Mouse (Mus musculus): ENCODE data around the gene Arid5b. TPM values are rescaled to one million over a fixed set of nuclear protein-coding genes. Genes with fewer than 3 reads are reported as not detected.

The Arid5b gene
- 10 to 100 TPM; 32.3 to 35.0 TPM for total RNA-seq (2021)
- long read RNA-seq, experiment 1, partial matches to known transcripts: 0 of 8 reads
- long read RNA-seq, experiment 1, other reads (novel, unspliced or antisense): 8 of 8 reads
- long read RNA-seq, experiment 2, partial matches to known transcripts: 0 of 3 reads
- long read RNA-seq, experiment 2, other reads (novel, unspliced or antisense): 3 of 3 reads

DNA sequence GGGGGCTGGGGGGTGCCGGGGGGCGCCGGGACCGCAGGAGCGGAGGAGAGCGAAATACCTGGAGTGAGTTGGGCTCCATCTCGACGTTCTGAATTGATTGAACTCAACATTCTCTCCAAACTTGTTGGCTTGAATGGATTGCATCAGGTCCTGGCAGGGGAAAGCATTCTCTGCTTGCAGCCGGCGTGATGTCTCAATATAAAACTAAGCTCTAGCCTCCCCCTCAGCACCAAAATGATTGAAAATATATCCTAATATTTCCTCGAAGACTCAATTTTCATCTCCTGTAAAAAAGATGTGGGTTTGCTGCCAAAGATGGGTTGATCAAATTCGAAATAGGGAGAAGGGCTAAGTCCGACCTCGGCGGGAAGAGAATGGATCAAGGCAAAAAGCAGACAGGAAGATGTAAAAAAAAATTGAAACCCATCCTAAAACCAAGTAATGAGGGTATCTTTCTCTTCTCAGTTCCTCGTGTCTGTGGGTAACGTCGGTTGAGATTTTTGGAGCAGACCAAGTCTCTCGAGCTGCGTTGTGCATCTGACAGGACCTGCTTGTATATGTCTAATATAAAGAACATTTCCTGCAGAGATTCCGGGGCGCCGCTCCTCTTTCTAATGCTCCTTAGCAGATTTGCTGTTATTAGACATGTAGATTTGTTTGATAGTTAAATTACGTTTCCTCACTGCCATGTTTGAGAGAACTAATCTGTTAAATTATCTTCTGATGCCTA, at the start of gene Arid5b:
Gene Arid5b (minus strand): TSS at position 109 of the 730 bp plus-strand sequence.
- peak; percentile 70 to 74 for DNase-seq (ENCODE audit: low spot score in 2 of 2)

DNA sequence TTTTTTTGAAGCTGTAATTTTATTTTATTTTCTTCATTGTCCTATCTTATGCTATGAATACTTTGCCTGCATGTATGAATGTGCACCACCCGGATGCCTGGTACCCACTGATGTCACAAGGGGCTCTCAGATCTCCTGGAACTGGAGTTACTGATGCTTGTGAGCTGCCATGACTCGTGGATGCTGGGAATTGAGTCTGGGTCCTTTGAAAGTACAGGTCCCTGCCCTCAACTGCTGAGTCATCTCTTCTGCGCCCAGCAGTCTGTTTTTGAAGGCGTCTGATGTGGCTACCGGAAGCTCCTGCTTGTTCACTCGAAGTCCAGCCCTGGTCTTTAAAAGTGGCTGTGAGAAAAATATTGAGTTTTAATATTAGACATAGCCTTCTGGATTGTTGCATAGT, 46.8 kb upstream of the Arid5b start:
- no peak for DNase-seq (ENCODE audit: low spot score in 2 of 2)

DNA sequence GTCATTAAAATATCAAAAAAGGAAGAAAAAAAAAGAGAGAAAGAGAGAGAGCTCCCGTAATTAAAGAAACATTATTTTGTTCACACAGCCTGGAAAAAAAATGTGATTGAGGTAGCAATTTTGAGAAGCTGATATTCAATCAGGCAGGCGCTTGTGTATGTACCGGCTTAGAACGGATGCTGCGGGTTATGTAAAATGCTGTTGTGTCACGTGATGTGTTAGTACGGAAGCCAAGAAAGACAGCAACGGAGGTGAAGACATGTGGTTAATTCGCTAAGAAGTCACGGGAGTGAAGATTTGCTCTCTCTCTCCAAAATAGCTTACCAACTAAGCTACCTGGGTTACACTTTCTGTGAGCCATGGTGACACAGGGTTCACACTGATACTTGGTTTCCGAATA, 45.5 kb upstream of the Arid5b start:
- DNase-seq (ENCODE audit: low spot score in 2 of 2): peak; percentile 5 to 8

DNA sequence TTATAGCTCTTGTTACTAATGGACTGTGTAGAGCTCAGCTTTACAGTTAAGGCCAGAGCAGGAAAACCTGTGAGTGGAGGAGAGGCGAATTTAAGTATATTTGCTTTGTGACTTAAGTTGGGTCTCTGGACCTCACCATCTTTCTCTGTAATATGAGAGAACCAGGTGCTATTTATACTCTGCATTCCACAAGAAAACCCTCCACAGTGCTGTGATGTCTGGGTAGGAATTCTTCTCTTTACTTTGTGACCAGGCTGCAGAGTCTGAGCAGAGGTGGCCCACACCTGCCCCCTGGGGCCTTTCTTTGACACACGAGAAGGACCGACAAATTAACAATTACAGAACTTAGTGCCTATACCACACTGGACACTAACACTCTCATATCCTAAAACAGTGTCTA, 44.6 kb upstream of the Arid5b start:
- no peak for DNase-seq (ENCODE audit: low spot score in 2 of 2)

DNA sequence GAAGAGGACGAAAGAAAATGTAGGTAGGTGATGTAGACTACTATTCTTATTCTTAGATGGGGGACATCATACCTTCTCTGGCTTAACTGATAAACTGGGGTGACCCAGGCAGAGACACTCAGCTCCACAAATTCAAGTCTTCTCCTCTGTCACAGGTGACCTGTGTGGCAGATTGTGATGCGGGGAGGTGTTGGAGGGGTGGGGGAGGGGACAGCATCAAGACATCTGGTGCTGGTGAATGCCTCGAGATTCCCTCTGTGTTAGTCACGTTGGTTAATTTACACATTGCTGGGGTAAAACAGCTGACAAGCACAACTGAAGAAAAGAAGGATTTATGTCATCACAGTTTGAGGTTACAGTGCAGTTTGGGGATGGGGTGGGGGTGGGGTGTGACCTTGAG, 42.4 kb upstream of the Arid5b start:
- DNase-seq (ENCODE audit: low spot score in 2 of 2): no peak

DNA sequence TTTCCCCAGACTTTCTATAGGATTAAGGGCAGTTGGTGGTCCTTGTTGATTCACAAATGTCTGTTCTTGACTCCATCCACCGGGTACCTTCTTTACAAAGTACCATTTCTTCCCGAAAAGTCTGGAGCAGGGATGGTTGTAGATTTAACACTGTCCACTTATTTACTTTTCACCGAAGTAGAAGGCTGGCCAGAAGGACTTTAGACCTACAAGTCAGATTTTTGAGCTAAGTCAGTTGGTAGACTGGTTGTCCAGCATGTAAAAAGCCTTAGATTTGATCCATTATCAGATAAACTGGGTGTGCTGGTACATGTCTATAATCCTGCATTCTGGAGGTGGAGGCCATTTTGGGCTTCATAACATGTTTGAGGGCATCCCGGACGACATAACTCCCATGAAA, 42.0 kb upstream of the Arid5b start:
- DNase-seq (ENCODE audit: low spot score in 2 of 2): no peak

DNA sequence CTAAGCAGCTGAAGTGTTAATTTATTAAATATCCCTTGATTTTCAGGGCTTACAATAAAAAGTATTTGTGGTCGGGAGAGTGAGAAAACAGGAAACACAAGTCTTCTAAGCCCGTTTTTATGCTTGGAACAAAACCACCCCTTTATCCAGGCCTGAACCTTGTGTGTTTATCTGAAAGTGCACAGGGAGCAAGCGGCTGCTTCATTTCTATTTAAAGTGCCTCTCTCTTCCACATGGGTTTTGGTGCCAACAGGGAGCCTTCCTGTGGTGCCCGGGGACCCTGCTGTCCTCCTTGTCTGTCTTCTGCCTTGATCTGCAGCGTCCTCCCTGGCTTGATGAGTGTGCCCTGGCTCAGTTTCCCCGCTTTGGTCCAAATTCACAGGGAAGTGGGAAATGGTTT, 40.9 kb upstream of the Arid5b start:
- DNase-seq (ENCODE audit: low spot score in 2 of 2): no peak

DNA sequence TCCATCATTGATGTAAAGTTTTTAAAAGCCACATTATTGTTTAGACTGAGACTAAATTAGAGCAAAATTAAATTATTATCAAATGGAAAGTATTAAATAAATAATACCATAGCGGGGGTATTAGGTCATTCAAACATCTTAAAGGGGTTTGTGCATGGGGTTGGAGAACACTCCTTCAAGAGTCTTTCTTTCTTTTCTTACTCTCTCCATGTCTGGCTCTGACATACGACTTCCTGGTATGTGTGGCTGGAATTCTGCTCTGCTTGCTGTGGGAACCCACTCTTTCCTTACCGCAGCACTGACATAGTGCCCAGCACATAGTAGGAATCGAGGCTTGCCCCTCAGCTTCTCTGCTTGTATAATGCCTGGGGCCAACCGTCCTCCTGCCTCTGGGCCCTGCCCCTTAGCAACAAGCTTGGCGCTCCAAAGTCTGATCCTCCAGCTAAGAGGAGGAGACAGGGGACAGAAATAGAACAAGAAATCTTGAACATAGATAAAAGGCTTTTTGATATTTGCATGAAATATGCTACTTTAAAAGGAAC, 40.0 kb upstream of the Arid5b start:
- DNase-seq (ENCODE audit: low spot score in 2 of 2): no peak

DNA sequence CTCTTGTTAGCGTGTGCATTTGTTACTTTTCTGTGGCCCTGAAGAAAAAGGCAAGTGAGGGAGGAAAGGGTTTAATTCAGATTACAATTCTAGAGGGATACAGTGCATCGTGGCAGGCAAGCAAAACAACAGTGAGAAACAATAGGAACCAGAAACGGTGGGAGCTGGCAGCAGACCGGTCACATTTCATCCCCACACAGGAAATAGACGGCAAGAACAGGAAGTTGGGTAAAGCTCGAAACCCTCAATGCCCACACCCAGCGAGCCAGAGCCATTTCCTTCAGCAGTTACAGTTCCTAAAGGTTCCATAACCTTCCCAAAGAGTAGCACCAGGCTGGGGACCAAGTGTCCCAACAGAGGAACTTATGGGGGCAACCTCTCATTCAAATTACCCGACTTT, 34.2 kb upstream of the Arid5b start:
- DNase-seq (ENCODE audit: low spot score in 2 of 2): no peak

DNA sequence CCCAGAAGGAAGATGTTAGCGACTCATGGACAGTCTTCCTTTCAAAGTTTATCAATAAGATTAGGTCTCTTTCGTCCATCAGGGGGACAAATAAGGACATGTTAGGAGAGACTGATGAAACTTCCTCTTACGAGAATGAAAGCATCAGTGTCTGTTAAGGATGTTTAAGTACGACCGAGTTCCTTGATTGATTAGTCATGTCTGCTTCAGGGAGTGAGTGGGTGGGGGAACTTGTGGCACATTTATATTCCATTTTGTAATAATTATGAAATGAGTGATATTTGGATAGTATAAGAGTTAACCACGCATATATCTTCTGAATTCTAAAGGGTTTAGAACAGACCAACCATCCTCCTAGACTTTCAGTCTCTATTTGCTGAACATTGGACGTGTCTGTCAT, 22.5 kb upstream of the Arid5b start:
- no peak for DNase-seq (ENCODE audit: low spot score in 2 of 2)

DNA sequence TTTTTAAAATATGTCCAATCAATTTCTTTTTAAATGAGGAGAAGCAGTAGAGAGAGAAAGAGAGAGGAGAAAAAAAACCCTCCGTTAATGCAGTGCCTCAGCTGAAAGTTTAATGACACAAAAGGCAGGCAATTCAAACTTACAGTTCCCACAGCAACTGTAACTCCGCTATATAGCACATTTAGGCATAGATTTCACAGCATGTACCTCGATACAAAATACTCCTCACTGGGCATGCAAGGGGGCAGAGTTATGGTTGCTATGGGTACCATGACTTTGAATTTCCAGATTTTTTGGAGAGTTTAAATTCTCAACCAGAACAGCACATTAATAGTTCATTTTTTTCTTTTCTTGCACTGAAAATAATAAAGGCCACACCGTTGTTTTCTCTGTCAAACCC, 10.9 kb upstream of the Arid5b start:
- DNase-seq (ENCODE audit: low spot score in 2 of 2): no peak

DNA sequence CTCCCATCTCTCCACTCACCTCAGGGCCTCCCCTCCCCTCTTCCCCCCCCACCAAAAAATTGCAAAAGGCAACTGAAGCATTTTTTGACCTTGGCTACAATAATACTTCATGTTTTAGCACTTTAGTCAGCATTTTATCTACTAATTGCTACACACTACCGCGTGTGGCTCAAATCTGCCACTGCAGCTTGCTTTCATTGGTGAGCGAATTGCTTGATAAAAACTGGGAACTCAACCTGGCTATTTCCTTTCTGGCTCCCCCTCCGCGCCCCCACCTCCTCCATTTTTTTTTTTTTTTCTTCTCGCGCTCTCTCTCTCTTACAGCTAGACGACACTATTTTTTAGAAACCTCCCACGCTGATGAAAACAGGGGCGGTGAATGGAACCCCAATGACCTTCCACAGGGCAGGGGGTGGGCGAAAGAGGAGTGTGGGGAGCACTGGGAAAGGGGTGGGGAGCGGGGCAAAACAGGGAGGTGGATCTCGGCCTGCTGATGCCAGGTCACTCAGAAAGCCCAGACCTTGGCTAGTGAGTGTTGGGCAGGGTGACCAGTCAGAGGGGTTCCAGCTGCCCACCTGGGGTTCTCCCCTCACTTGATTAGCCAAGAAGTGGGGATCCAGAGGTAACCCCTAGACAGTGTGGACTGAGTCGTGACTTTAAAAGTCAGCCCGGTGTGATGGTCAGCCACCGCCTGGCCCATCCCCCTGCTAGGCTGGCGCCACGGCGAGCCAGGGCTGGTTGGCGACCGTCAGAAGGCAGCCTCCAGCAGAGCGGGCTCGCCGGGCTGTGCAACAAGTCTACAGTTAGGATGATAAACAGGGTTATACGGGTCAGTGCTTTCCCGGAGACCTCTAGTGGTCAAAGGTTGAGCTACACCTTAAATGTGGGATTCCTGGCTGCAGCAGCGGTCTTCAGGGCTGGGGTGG, 4.2 kb upstream of the Arid5b start:
- peak; percentile 63 to 68 for DNase-seq (ENCODE audit: low spot score in 2 of 2)

DNA sequence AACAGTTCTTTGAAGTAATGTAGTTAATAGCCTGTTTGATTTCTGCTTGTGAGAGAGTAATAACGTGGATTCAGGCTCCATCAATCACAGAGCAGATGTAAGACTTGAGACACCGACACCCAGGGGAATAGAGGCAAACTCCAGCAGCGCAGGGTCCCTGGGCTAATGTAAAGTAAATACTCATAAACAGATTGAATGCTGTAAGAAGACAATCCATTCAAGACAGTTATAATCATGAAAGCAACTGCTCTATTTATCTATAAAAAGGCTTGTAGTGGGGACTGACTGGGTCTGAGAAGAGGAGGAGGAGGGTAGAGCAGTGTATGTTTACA, 3.2 kb upstream of the Arid5b start:
- no peak for DNase-seq (ENCODE audit: low spot score in 2 of 2)

DNA sequence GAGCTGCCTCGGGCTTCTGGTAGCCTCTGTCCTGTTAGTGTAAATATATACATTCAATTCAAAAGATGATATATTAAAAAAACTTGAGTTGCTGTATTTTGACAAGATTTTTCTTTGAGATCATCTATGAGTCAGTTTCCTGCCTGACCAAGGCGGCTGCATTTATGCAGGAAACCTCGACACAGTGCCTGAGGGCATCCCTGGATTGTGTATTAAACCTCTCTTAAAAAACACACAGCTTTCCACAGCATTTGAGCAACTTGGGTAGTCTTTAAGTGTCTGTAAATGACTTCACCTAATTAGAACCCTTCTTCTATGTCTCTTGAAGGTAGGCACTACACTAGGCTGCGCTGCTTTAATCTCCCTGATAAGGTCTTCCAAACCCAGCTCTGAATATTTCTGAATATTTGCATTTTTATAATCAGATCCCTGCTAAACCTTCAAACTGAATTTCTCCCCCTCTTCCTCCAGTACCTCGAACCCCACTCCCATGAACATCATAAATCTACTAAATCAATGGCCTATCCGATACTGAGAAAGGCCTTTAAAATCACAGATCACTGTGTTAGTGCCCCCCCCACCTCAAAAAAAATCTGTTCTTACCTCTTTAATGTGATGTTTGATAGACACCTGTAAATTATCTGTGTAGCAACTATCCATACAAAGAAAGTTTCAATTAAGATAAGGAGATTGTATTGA, 2.7 kb upstream of the Arid5b start:
- DNase-seq (ENCODE audit: low spot score in 2 of 2): no peak

DNA sequence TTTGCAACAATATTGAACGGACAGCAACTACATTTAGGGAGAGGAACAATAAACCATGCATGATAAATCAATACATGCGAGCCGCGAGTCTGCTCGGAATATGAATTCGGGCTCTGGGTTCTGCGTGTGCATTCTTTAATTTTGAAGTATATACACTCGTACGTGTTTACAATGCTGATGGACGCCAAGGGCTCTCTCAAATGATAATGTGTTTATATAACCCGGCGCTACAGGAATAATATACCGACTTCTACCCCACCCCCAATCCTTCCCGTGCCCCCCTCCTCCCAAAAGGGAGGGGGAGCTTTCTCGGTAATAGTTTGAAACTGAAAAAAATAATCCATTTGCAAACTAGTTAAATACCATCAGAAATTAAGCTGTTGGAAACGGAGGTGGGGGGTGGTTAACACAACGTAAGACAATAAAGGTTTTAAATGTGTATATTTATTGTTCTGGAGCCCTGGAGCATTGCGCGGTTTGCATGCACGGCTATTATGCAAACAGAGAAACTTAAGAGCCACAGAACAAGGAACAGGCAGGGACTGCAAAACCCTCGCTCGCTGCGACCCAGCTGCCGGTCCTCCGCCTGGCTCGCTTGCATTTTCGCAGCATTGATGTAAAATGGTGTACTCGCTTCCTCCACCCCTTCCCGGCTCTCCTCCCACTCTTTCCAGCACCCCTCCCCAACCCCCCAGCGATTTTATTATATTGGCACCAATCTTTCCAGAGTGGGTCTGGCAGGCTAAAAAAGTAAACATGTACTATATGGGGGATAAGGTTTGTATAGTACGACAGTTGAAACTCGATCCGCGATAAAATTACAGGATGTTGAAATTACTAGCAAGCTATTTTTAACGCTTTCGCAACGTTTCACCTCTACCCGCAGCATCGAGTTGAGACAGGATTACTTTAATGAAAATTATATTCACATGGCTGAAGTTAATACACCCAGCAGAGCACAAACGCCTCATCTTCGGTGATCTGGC, 1.3 kb upstream of the Arid5b start:
- DNase-seq (ENCODE audit: low spot score in 2 of 2): peak; percentile 58 to 77

DNA sequence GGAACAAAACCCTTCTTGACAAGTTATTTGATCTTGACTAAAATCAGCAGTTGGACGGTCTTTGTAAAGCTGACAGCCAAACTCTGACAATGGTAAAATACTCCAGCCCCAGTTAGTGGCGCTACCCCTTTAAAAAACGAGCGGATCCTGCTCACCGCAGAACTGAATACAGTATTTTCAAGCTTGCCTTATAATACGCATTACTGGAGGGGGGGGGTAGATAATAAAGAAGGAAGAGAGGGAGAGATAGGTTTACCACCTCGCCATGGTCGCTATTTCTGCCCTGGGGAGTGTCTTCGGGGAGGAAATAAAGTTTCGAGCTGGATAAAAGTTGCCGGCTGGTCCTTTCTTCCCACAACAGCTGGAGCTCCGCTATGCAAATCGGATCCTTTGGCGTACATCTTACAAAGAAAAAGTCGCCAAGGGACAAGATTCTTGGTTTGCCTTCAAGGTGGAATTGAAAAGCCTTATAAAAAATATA, 829 bp downstream of the Arid5b start:
- peak; percentile 21 to 34 for DNase-seq (ENCODE audit: low spot score in 2 of 2)

DNA sequence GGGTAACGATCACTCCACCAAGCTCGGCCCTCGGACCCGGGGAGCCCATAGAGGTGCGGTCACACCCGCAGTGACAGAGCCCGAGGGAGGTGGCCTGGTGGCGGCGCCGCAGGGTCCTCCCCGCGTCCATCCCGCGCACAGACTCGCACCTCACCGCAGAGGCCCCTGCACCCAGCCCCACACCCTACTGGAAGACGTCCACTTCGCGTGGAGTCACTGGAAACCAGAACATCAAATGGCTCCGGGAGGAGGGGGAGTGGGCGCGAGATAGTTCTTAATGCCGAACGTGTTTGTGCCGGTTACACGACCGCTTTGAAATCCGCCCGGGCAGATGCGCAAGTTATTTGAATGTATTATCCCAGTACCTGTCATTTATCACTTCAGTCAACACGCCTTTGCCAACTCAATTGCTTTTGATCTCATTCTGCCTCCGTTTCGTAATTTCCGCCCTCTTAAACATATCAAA, 1.5 kb downstream of the Arid5b start:
- DNase-seq (ENCODE audit: low spot score in 2 of 2): peak; percentile 43 to 73

DNA sequence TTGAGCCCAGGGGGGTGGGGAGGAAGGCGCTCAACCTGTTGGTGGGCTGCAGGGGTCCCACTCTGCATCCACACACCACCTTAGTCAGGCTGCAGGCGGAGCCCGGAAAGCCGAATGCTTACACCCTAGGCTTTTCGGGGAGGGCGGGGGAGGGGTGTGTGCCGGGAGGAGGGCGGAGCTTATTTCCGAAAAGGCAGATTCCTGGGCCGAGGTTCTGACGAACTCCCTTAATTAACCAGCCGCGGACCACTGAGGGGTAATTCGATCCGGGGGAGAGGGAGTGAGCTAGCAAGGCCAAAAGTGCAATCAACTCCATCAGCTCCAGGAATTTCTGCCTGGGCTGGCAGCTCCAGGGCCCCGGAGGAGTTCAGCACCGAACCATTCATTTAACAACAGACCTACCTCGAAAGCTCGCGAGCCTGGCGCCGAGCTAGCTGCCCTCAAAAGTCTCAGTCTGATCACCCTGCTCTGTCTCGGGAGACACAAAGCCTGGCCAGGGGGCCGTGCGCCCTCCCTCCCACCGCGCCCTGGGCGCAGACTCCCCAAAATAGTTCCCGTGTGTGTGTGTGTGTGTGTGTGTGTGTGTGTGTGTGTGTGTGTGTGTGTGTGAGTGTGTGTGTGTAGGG, 2.1 kb downstream of the Arid5b start:
- peak; percentile 53 to 68 for DNase-seq (ENCODE audit: low spot score in 2 of 2)

Measured in left cerebral cortex, adult 18-20 months (tissue).